Mouse (Mus musculus) forebrain, postnatal 0 days (tissue): ENCODE measurements around the gene Nolc1. TPM values are rescaled to one million over a fixed set of nuclear protein-coding genes. Genes with fewer than 3 reads are reported as not detected.

Source experiments
- ATAC-seq: fragments of 200-750 bp; cut with Nextera tagmentation; 2 replicates; pipeline ENCODE4 v1.8.0; 2017; ENCODE audit warnings: mild to moderate bottlenecking, moderate library complexity
- DNase-seq: peaks from one replicate; pipeline ENCODE4 v3.0.0-alpha.2; 2015
- H3K27ac ChIP-seq: fragments of 300-500 bp; sonication (generic); 2 replicates; pipeline ENCODE4 v1.5.1; 2014; ENCODE audit warnings: low read depth, mild to moderate bottlenecking, antibody characterized with exemption, low read length, moderate library complexity, mixed read lengths
- H3K27me3 ChIP-seq: fragments of 300-500 bp; sonication (generic); 2 replicates; pipeline ENCODE4 v1.6.1; 2014; ENCODE audit warnings: mild to moderate bottlenecking, low read length, mixed read lengths; ENCODE audit not compliant: insufficient read depth
- H3K36me3 ChIP-seq: fragments of 300-500 bp; sonication (generic); 2 replicates; pipeline ENCODE4 v1.6.1; 2014; ENCODE audit warnings: mild to moderate bottlenecking, moderate library complexity; ENCODE audit not compliant: insufficient read depth
- H3K4me1 ChIP-seq: fragments of 300-500 bp; sonication (generic); 2 replicates; pipeline ENCODE4 v1.6.1; 2014; ENCODE audit warnings: antibody characterized with exemption; ENCODE audit not compliant: insufficient read depth
- H3K4me2 ChIP-seq: fragments of 300-500 bp; sonication (generic); 2 replicates; pipeline ENCODE4 v1.6.1; 2014; ENCODE audit warnings: low read depth, mild to moderate bottlenecking, moderate library complexity
- H3K4me3 ChIP-seq: fragments of 300-500 bp; sonication (generic); 2 replicates; pipeline ENCODE4 v1.5.1; 2014; ENCODE audit warnings: low read depth, low read length, mixed read lengths
- H3K9ac ChIP-seq: fragments of 300-500 bp; sonication (generic); 2 replicates; pipeline ENCODE4 v1.6.1; 2014; ENCODE audit warnings: mild to moderate bottlenecking
- H3K9me3 ChIP-seq: fragments of 300-500 bp; sonication (generic); 2 replicates; pipeline ENCODE4 v1.6.1; 2016; ENCODE audit warnings: low read length
- CTCF ChIP-seq: sonication (generic); IDR thresholded peaks from 2 replicates; pipeline ENCODE4 v1.5.1; 2016; ENCODE audit warnings: antibody characterized with exemption, control low read depth, low read depth
- WGBS: fragments of 180-500 bp; shearing (Covaris S2); extraction: QIAGEN DNeasy Blood & Tissue Kit; methylation state at CpG from one replicate; pipeline ENCODE4 v1.1.7; 2014; 5-methylcytosine and 5-hydroxymethylcytosine counted together
- polyA plus RNA-seq: library from polyadenylated mRNA; unstranded; fragments of >200 nt; fragmentation: Nextera tagmentation; extraction: Ambion mirVana; gene quantifications from 2 replicates; pipeline ENCODE4 v1.2.1, GENCODE M21; 2015
- total RNA-seq: library from RNA; depleted of rRNA; stranded (reverse); fragments of >200 nt; gene quantifications from 2 replicates; pipeline ENCODE4 v1.2.3, GENCODE M21; 2014

Gene Nolc1
- total and polyA plus RNA-seq, 2 experiments from 2014 or later, result 51.6 to 67.3 TPM

DNA sequence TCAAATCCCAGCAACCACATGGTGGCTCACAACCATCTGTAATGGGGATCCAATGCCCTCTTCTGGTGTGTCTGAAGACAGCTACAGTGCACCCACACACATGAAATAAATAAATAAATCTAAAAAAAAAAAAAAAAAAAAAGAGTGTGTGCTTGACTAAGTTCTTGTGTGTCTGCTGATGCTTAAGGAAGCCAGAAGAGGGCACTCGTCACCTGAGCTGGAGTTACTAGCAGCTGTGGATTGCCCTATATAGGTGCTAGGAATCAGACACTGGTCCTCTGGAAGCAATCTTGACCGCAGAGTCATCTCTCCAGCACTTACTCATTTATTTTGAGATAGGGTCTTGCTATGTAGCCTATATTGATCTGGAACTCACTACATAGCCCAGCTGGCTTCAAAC is 18.5 kb downstream of the Nolc1 start:
- Histone ChIP-seq H3K4me3 (no peak overlapping the region), H3K9ac (no peak overlapping the region), H3K27me3 (no peaks in the 10 kb centered on the region), H3K9me3 (no peaks in the 10 kb centered on the region), H3K4me1 (no peaks in the 10 kb centered on the region), H3K4me2 (no peak overlapping the region), H3K27ac (no peak overlapping the region), H3K36me3 (no peaks in the 10 kb centered on the region)
- TF ChIP-seq CTCF, result no peak
- DNase-seq, result no peak
- ATAC-seq, result no peak
- 94% methylated on average over 2 of the region's 2 CpGs for WGBS

DNA sequence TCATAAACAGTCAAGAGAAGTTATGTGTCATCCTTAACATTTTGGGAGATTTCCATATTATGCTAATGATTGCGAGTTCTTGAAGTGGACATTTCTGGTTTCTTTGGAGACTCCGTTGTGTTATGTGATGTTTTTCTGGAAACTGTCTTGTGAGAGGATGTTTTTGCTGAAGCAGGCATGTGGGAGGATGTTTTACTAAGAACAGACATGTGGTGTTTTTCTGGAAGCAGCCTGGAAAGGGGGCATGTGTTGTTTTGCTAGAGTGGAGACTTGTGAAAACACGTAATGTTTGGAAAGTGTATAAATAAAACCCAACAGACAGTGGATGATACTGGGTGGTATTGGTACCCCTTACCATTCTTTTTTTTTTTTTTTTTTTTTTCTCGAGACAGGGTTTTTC is 19.6 kb downstream of the Nolc1 start:
- H3K4me1 ChIP-seq, result no peaks in the 10 kb centered on the region
- no peaks in the 10 kb centered on the region for H3K36me3 ChIP-seq
- no peak overlapping the region for H3K9ac ChIP-seq
- H3K27me3 ChIP-seq, result no peaks in the 10 kb centered on the region
- ATAC-seq, result no peak
- H3K9me3 ChIP-seq, result no peaks in the 10 kb centered on the region
- no peak for TF ChIP-seq CTCF
- DNase-seq, result no peak
- H3K4me3 ChIP-seq, result no peak overlapping the region
- H3K27ac ChIP-seq, result no peak overlapping the region
- no peak overlapping the region for H3K4me2 ChIP-seq
- WGBS, result 81% methylated on average over 3 of the region's 4 CpGs

DNA sequence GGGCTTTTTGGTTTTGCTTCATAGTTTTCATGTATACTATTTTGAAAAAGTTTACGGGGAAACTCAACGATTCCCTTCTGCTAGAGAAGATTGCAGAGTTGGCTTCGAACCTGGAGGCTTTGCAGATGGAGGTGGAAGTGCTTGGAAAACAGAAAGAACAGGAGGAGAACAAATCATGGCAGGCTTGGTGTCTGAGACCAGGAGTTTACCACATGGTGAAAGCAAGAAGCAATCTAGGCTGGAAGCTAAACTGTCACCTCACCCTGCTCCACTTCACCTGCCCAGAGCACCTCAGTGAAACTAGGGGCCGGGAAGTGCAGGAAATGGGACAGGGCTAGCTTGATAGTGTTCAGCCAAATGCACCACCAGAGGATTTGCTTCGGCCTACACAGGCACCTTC is 20.7 kb downstream of the Nolc1 start:
- no peaks in the 10 kb centered on the region for H3K4me1 ChIP-seq
- H3K4me2 ChIP-seq, result no peak overlapping the region
- WGBS, result 89% methylated on average over 5 of the region's 5 CpGs
- no peak for ATAC-seq
- no peaks in the 10 kb centered on the region for H3K36me3 ChIP-seq
- no peak overlapping the region for H3K27ac ChIP-seq
- H3K9me3 ChIP-seq, result no peaks in the 10 kb centered on the region
- no peak overlapping the region for H3K9ac ChIP-seq
- no peaks in the 10 kb centered on the region for H3K27me3 ChIP-seq
- DNase-seq, result no peak
- TF ChIP-seq CTCF, result no peak
- no peak overlapping the region for H3K4me3 ChIP-seq

DNA sequence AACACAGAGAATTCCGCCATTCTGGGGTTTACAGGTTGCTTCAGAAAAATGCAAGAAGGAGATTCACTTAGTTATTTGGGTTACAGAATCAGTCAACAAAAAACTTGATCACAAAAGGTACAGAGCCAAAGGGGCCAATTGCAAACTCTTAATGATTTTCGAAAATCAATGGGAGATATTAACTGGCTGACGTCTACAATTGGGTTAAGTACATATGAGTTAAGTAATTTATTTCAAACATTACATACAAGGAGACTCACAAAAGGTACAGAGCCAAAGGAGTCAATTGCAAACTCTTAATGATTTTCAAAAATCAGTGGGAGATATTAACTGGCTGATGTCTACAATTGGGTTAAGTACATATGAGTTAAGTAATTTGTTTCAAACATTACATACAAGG is 23.9 kb downstream of the Nolc1 start:
- H3K36me3 ChIP-seq, result no peaks in the 10 kb centered on the region
- H3K9ac ChIP-seq, result no peak overlapping the region
- H3K4me1 ChIP-seq, result no peaks in the 10 kb centered on the region
- no peak for TF ChIP-seq CTCF
- no peaks in the 10 kb centered on the region for H3K27me3 ChIP-seq
- no peak for ATAC-seq
- DNase-seq, result no peak
- no peak overlapping the region for H3K4me2 ChIP-seq
- H3K4me3 ChIP-seq, result no peak overlapping the region
- no peaks in the 10 kb centered on the region for H3K9me3 ChIP-seq
- H3K27ac ChIP-seq, result no peak overlapping the region
- 96% methylated on average over 3 of the region's 3 CpGs for WGBS

DNA sequence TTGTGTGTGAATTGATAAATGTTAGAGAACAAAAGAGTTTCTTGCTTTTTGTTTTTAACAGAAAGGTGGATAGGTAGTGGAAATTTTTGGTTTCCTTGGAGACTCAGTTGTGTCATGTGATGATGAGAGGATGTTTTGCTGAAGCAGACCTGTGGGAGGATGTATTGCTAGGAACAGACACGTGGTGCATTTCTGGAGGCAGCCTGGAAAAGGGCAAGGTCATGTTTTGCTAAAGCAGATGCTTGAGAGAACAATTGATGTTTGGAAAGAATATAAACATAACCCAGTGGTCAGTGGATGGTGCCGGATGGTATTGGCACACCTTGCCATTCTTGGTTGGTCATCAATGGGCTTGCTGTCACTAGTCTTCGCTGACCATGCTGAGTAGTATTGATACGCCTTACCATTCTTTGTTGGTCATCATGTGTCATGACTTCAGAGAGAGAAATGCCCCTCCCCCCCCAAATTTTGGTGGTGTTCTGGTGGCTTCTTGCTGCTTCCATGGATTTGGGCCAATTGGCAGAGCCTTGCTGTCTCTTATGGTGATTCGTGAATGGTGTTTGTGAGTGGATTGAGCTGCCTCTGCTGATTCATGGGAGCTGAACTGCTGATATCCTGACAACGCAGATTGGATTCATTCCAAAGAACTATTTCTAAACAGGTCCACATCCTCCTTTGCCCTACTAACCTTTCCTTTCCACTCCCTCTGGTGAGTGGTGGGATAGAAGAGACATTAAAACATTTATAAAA is 27.9 kb downstream of the Nolc1 start:
- no peaks in the 10 kb centered on the region for H3K4me1 ChIP-seq
- H3K36me3 ChIP-seq, result no peaks in the 10 kb centered on the region
- H3K4me3 ChIP-seq, result no peak overlapping the region
- no peak overlapping the region for H3K27ac ChIP-seq
- no peaks in the 10 kb centered on the region for H3K27me3 ChIP-seq
- DNase-seq, result no peak
- no peak overlapping the region for H3K4me2 ChIP-seq
- no peak for ATAC-seq
- 82% methylated on average over 6 of the region's 6 CpGs for WGBS
- TF ChIP-seq CTCF, result no peak
- no peaks in the 10 kb centered on the region for H3K9me3 ChIP-seq
- no peak overlapping the region for H3K9ac ChIP-seq

DNA sequence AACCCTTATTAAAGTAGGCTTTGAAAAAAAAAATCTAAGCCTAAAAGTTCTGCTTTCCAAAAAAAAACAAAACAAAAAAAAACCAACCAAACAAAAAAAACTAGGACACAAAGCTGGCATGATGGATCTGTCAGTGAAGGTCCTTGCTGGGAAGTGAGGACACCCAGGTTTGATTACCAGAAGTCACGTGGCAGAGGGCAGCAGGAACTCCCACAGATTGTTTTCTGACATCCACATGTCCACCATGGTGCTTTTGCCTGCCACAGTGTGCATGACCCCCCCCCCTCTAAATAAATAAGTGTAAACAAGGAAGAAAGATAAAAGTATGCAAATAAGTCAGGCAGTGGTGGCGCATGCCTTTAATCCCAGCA is 28.5 kb downstream of the Nolc1 start:
- TF ChIP-seq CTCF, result no peak
- no peak for ATAC-seq

DNA sequence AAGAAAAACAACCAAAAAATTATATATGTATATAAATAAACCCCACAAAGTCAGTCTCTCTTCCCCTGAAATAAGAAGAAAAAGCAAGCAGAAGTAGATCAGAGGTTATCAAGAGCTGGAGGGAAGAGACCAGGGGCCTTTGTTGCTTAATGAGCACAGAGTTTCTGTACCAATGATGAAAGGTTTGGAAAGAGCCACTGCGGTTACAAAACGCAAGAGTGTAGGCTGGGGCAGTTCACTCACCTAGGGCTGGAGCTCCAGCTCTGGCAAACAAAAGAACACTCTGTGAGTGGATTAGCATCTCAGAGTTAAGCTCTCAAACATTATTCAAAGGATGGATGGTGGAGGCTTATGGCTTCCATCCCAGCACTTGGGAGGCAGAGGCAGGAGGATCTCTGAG is 34.6 kb downstream of the Nolc1 start:
- Histone ChIP-seq H3K9me3 (no peaks in the 10 kb centered on the region), H3K4me1 (no peaks in the 10 kb centered on the region), H3K4me2 (no peak overlapping the region), H3K36me3 (no peaks in the 10 kb centered on the region), H3K9ac (no peak overlapping the region), H3K4me3 (no peak overlapping the region), H3K27me3 (no peaks in the 10 kb centered on the region), H3K27ac (no peak overlapping the region)
- TF ChIP-seq CTCF, result no peak
- DNase-seq (no peak), ATAC-seq (no peak)
- 60% methylated on average over 2 of the region's 2 CpGs for WGBS

More for the DNA sequence above, 28.5 kb downstream of the Nolc1 start:
- 87% methylated on average over 2 of the region's 2 CpGs for WGBS
- Histone ChIP-seq H3K27ac (no peak overlapping the region), H3K4me1 (no peaks in the 10 kb centered on the region), H3K36me3 (no peaks in the 10 kb centered on the region), H3K9me3 (no peaks in the 10 kb centered on the region), H3K4me3 (no peak overlapping the region), H3K27me3 (no peaks in the 10 kb centered on the region), H3K9ac (no peak overlapping the region), H3K4me2 (no peak overlapping the region)
- DNase-seq, result no peak

DNA sequence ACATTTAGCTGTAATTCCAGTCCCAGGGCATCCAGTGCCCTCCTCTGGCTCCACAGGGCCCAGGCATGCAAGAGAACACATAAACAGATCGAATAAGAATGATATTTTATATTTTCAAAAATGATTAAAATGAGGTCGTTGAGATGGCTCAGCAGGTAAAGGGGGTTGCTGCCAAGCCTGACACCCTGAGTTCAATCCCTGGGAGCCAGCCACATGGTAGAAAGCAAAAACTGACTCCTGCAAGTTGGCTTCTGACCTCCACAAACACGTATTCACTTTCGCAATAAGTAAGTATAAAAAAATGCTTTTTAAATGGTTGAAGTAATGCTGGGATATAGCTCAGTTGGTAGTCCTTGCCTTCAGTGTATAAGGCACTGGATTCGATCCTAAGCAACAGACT is 35.1 kb downstream of the Nolc1 start:
- WGBS, result 90% methylated on average over 5 of the region's 5 CpGs

More for the DNA sequence above, 35.1 kb downstream of the Nolc1 start:
- DNase-seq (no peak), ATAC-seq (no peak)
- H3K27ac ChIP-seq, result no peak overlapping the region
- no peaks in the 10 kb centered on the region for H3K36me3 ChIP-seq
- H3K4me3 ChIP-seq, result no peak overlapping the region
- H3K4me1 ChIP-seq, result no peaks in the 10 kb centered on the region
- no peak for TF ChIP-seq CTCF
- no peaks in the 10 kb centered on the region for H3K9me3 ChIP-seq
- no peaks in the 10 kb centered on the region for H3K27me3 ChIP-seq
- no peak overlapping the region for H3K4me2 ChIP-seq
- no peak overlapping the region for H3K9ac ChIP-seq
